Mouse (Mus musculus) neural tube, embryonic 14.5 days (tissue): ENCODE results near the gene Rfx4. TPM values are rescaled to one million over a fixed set of nuclear protein-coding genes. Genes with fewer than 3 reads are reported as not detected.
A peak's percentile ranks its signal among the peaks of the same experiment; 100 is the strongest.

Source experiments
- ATAC-seq: fragments of 200-750 bp; cut with Nextera tagmentation; 2 replicates; pipeline ENCODE4 v1.8.0; 2017; ENCODE audit warnings: low read depth, mild to moderate bottlenecking, moderate TSS enrichment, moderate library complexity
- H3K27ac ChIP-seq: fragments of 300-500 bp; sonication (generic); 2 replicates; pipeline ENCODE4 v1.5.1; 2014; ENCODE audit warnings: low read depth, mild to moderate bottlenecking, control low read depth, low read length, moderate library complexity, mixed read lengths
- H3K27me3 ChIP-seq: fragments of 300-500 bp; sonication (generic); 2 replicates; pipeline ENCODE4 v1.6.1; 2014; ENCODE audit warnings: low read length; ENCODE audit not compliant: control insufficient read depth, insufficient read depth
- H3K36me3 ChIP-seq: fragments of 300-500 bp; sonication (generic); 2 replicates; pipeline ENCODE4 v1.6.1; 2014; ENCODE audit warnings: low read length, mixed read lengths; ENCODE audit not compliant: control insufficient read depth, insufficient read depth
- H3K4me1 ChIP-seq: fragments of 300-500 bp; sonication (generic); 2 replicates; pipeline ENCODE4 v1.6.1; 2014; ENCODE audit warnings: low read length; ENCODE audit not compliant: control insufficient read depth, insufficient read depth
- H3K4me2 ChIP-seq: fragments of 300-500 bp; sonication (generic); 2 replicates; pipeline ENCODE4 v1.6.1; 2014; ENCODE audit warnings: mild to moderate bottlenecking, low read depth, low read length, control low read depth
- H3K4me3 ChIP-seq: fragments of 300-500 bp; sonication (generic); 2 replicates; pipeline ENCODE4 v1.5.1; 2014; ENCODE audit warnings: low read depth, low read length, control low read depth, mixed read lengths
- H3K9ac ChIP-seq: fragments of 300-500 bp; sonication (generic); replicated peaks from 2 replicates; pipeline ENCODE4 v1.6.1; 2014; ENCODE audit warnings: low read depth, mild to moderate bottlenecking, control low read depth, low read length, mixed read lengths
- H3K9me3 ChIP-seq: fragments of 300-500 bp; sonication (generic); 2 replicates; pipeline ENCODE4 v1.6.1; 2016; ENCODE audit warnings: low read length; ENCODE audit not compliant: control insufficient read depth
- WGBS: fragments of 180-500 bp; shearing (Covaris S2); extraction: QIAGEN DNeasy Blood & Tissue Kit; methylation state at CpG from one replicate; pipeline ENCODE4 v1.1.7; 2014; 5-methylcytosine and 5-hydroxymethylcytosine counted together
- polyA plus RNA-seq: library from polyadenylated mRNA; unstranded; fragments of >200 nt; fragmentation: Nextera tagmentation; extraction: Ambion mirVana; gene quantifications from 2 replicates; pipeline ENCODE4 v1.2.1, GENCODE M21; 2014

Rfx4 gene
- polyA plus RNA-seq, 1 experiment from 2014 or later = 23.2 TPM

DNA sequence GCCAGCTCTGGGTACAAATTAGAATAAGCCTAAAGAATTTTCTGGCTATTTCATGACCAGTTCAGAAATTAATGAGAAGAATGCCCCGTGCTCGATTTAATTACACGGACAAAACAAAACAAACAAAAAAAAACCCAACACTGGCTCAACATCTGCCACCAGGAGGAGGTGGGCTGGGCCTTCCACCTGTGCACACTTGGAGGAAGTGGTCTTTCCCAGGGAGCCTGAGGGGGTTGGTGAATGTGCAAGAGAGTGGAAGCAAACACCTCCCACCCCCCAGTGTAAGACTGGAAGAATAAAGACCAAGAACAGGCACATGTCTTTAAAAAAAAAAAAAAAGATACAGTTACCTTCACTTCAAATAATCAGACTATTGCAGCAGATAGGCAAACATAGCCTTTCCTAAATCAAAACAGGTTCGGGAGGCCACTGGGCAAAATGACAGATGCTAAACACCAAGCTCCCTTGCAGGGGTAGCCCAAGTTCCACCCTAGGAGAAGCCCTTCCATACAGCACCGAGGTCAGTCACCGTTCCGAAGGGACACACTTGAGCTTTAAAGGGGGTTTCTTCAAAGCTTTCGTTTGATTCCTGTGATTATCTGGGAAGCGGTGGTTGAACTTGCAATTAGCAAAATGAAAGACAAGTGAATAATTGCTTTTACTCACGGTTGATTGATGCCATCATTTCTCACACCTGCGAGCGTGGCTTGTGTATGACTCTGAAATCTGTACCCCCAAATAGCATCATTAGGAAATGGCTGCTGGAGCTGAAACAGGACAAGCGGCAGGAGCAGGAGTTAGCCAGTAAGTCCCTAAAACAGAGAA lies 103.9 kb downstream of the Rfx4 start:
- Histone ChIP-seq H3K9me3 (no peaks in the 10 kb centered on the region), H3K4me3 (no peak overlapping the region), H3K27me3 (no peaks in the 10 kb centered on the region), H3K4me2 (no peak overlapping the region; the same call in 1 of the 2 replicates), H3K9ac (no peak overlapping the region), H3K36me3 (no peaks in the 10 kb centered on the region), H3K27ac (no peak overlapping the region), H3K4me1 (peaks cover 8% of the 10 kb centered on the region; the same call in 1 of the 2 replicates)
- 21% methylated on average over 13 of the region's 13 CpGs for WGBS
- no peak for ATAC-seq

DNA sequence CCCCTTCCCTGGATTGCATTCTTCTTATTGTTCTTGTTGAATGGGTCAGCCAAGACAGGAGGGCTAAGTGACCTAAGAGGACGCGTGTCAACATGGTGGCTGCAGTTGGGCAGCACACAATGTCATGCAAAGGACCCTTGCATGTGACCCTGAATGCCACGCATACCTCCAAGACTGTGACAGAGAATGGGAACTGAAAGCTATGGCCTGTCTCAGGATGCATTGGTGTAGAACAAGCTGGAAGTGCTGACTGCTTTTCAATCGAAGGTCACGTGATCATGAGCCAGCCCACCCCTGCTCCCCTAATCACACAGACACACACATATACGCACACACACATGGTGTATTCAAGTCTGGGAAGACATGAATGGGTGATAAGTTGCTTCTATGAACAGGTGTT lies 107.6 kb downstream of the Rfx4 start:
- H3K4me1 ChIP-seq = peaks cover 6% of the 10 kb centered on the region; the same call in 1 of the 2 replicates
- no peak overlapping the region for H3K4me3 ChIP-seq
- H3K27ac ChIP-seq = no peak overlapping the region
- no peak overlapping the region for H3K9ac ChIP-seq
- no peak for ATAC-seq
- no peak overlapping the region for H3K4me2 ChIP-seq
- H3K27me3 ChIP-seq = no peaks in the 10 kb centered on the region
- no peaks in the 10 kb centered on the region for H3K9me3 ChIP-seq
- 91% methylated on average over 6 of the region's 6 CpGs for WGBS
- H3K36me3 ChIP-seq = no peaks in the 10 kb centered on the region

DNA sequence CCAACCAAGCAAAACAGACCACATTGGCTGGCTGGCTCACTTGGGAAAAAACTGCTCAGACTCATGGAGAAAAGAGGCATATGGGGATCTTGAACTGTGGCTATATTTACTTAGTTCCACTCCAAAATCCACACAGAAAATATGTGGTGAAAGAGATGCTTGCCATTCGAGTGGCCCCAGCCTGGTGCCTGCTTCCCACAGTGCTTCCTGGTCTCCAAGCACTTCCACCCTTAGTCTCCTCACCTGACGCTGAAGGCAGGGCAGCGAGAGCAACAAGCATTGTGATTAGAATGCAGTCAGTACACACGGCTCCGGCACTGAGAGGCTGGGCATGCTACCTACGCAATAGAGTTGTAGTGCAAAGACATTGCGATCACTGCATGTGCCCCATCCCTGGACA lies 111.7 kb downstream of the Rfx4 start:
- no peak for ATAC-seq
- Histone ChIP-seq H3K4me2 (no peak overlapping the region), H3K4me3 (no peak overlapping the region), H3K9ac (no peak overlapping the region), H3K27me3 (no peaks in the 10 kb centered on the region), H3K27ac (no peak overlapping the region), H3K4me1 (peaks cover 4% of the 10 kb centered on the region; the same call in 1 of the 2 replicates), H3K36me3 (no peaks in the 10 kb centered on the region), H3K9me3 (no peaks in the 10 kb centered on the region)
- 88% methylated on average over 7 of the region's 7 CpGs for WGBS

DNA sequence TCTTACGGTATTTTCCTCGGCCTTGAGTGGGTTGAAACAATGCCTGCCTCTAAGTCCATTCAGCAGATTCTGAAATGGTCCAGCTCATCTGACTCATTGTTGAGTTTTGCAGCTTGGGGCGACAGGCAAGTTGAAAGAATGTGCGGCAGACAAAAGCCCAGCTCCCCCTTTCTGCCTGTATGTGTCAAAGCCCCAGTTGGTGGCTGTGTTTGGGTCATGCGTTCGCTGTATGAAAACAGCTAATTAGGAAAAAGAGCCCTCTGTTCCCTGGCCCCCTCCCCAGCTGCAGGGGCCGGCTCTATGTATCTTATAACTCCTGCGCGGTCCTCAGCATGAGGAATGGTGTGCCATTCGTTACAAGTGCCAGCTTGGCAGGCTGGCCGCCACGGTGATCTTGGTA lies 115.4 kb downstream of the Rfx4 start:
- peak; percentile 68; the same call in 1 of the 2 replicates for ATAC-seq
- 13% methylated on average over 12 of the region's 12 CpGs for WGBS
- no peak overlapping the region for H3K4me3 ChIP-seq
- H3K4me1 ChIP-seq = peaks cover 4% of the 10 kb centered on the region; the same call in 1 of the 2 replicates
- no peak overlapping the region for H3K9ac ChIP-seq
- H3K36me3 ChIP-seq = no peaks in the 10 kb centered on the region
- no peak overlapping the region for H3K27ac ChIP-seq
- no peak overlapping the region for H3K4me2 ChIP-seq
- H3K27me3 ChIP-seq = no peaks in the 10 kb centered on the region
- no peaks in the 10 kb centered on the region for H3K9me3 ChIP-seq

DNA sequence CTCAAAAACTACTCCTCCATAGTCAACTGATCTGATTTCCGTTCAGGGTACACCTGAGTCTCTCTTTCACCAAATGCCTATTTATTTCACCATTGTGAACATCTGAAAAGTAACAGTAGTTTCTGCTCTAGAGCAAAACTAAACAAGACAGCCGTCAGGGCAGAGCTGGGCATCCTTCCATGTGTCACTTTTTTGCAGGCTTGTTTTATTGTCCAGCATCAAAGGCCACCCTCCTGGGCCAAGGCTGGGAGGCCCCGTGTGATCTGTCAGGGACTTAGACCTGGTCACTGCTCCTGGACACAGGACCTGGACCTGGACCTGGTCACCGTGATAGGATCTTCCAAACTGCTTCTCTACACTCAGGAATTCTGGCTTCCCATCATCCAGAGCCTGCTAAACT lies 116.1 kb downstream of the Rfx4 start:
- Histone ChIP-seq H3K4me2 (no peak overlapping the region), H3K9ac (no peak overlapping the region), H3K4me3 (no peak overlapping the region), H3K9me3 (no peaks in the 10 kb centered on the region), H3K27me3 (no peaks in the 10 kb centered on the region), H3K36me3 (no peaks in the 10 kb centered on the region), H3K4me1 (peaks cover 4% of the 10 kb centered on the region; the same call in 1 of the 2 replicates), H3K27ac (no peak overlapping the region)
- 65% methylated on average over 4 of the region's 4 CpGs for WGBS
- no peak for ATAC-seq

DNA sequence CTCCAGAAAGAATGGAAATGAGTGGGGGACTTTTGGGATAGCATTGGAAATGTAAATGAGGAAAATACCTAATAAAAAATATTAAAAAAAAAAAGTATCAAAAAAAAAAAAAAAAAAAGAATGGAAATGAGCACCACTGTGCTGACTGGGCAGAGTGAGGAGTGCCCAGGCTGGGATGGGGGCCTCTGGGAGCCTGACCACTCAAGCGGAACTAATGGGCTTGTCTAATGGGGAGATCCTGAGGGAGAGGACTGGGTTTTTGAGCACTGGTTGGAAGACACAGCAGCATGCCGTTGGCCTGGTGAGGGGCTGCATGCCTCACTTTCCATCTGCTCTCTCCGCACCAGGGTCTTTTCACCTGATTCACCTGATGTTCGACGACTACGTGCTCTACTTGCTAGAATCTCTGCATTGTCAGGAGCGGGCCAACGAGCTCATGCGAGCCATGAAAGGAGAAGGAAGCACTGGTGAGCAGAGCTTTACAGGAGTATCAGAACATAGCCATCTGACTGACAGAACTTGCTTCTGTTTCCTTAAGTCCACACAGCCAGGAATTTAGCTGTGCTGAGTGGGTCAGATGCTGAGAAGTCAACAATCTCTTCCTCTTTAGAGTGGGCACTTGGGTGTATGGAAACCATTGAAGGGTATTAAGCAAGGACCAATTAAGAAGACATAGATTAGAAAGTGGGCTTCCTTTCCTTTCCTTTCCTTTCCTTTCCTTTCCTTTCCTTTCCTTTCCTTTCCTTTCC lies 124.1 kb downstream of the Rfx4 start:
- 68% methylated on average over 9 of the region's 9 CpGs for WGBS
- Histone ChIP-seq H3K36me3 (no peaks in the 10 kb centered on the region), H3K4me1 (no peaks in the 10 kb centered on the region), H3K27ac (no peak overlapping the region), H3K9me3 (no peaks in the 10 kb centered on the region), H3K4me3 (no peak overlapping the region), H3K4me2 (no peak overlapping the region), H3K27me3 (no peaks in the 10 kb centered on the region), H3K9ac (no peak overlapping the region)
- ATAC-seq = peak; percentile 41; the same call in 1 of the 2 replicates

DNA sequence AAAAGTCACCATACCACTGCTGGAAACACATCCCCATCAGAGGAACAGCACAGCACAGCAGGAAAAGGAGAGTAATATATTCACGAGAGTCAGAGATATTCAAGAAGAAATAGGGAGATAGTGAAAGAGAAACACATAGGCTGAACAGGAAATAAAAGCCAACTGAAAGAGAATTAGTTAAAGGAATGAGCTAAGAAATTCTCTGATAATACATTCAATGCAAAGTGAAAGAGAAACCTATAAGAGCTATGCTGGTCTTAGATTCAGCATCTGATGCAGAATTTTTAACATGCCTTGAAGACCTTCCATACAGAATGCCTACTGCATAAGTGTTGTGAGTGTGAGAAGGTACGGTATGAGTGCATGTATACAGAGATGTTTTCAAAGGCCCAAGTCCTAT lies 126.7 kb downstream of the Rfx4 start:
- no peak overlapping the region for H3K27ac ChIP-seq
- H3K27me3 ChIP-seq = no peaks in the 10 kb centered on the region
- H3K4me3 ChIP-seq = no peak overlapping the region
- no peaks in the 10 kb centered on the region for H3K36me3 ChIP-seq
- H3K9me3 ChIP-seq = no peaks in the 10 kb centered on the region
- H3K9ac ChIP-seq = no peak overlapping the region
- 86% methylated on average over 2 of the region's 2 CpGs for WGBS
- no peaks in the 10 kb centered on the region for H3K4me1 ChIP-seq
- H3K4me2 ChIP-seq = no peak overlapping the region
- ATAC-seq = no peak

DNA sequence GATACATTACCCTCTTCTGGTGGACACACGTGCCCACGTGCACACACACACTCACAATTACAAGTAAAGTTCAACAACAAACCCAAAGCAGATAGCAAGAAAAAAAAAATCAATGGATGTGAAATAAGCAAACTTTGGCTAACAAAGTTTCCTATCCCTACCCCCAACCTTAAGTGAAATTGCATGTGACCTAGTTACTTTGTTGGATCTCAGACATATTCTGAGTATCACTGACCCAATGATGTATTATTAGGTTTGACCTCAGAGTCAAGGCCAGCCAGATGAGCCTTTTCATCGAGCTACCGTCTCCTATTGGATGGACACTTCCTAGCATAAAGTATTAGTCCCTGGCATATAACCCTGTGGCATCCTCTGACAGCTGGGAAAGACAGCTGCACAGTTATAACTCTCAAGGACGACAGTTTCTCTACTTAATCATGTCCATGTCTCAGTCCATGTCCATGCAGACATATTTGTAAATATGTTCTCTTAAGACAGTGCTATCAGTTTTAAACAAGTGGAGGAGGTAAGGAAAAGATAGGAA lies 129.6 kb downstream of the Rfx4 start:
- Histone ChIP-seq H3K36me3 (no peaks in the 10 kb centered on the region), H3K27ac (no peak overlapping the region)
- WGBS = 49% methylated on average over 5 of the region's 5 CpGs

DNA sequence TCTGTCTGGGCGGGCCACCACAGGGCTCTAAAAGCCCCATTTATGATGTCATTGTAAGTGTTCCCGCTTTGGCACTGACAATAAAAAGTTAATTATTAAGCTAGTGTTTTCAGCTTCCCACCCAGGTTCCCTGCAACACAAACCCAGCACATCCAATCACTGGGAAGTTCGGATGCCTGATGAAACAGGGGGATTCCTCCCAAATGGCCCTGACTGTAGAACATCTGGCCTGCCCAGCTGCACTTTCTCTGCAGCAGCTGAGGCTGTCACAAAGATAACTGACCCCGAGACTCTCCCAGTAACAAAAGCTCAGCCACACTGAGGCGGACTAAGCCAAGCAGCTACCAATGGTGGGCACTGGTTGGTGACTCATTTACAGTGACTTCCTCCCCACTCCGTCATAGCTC lies 130.4 kb downstream of the Rfx4 start:
- Histone ChIP-seq H3K4me1 (peaks cover 6% of the 10 kb centered on the region; the same call in 1 of the 2 replicates), H3K4me3 (no peak overlapping the region), H3K27ac (no peak overlapping the region; the same call in 1 of the 2 replicates), H3K4me2 (no peak overlapping the region), H3K36me3 (no peaks in the 10 kb centered on the region), H3K9ac (no peak overlapping the region), H3K9me3 (no peaks in the 10 kb centered on the region), H3K27me3 (no peaks in the 10 kb centered on the region)
- WGBS = 15% methylated on average over 6 of the region's 6 CpGs
- ATAC-seq = no peak

More for the DNA sequence above, 129.6 kb downstream of the Rfx4 start:
- no peak for ATAC-seq
- H3K9ac ChIP-seq = no peak overlapping the region
- H3K4me1 ChIP-seq = peaks cover 6% of the 10 kb centered on the region; the same call in 1 of the 2 replicates
- H3K27me3 ChIP-seq = no peaks in the 10 kb centered on the region
- H3K9me3 ChIP-seq = no peaks in the 10 kb centered on the region
- no peak overlapping the region for H3K4me3 ChIP-seq
- H3K4me2 ChIP-seq = no peak overlapping the region
